Mouse (Mus musculus): ENCODE results near the gene Smco3.

GRCm38 (mm10) chr6:136857186-136857872 is 22.1 kb upstream of the Smco3 start, which contains the start of gene Art4:
- no peak for TF ChIP-seq CTCF (IDR thresholded peaks at IDR 0.05; ENCODE audit: insufficient read depth, low read length)
- TF ChIP-seq POLR2A (IDR thresholded peaks at IDR 0.05; ENCODE audit: borderline replicate concordance, extremely low read depth, low read depth, low read length): peak; percentile 30; the same call in 1 of the 2 replicates

Data from lung, adult 2 months (tissue).